Mouse (Mus musculus): Measurements from ENCODE around the gene Stub1. TPM values are rescaled to one million over a fixed set of nuclear protein-coding genes. Genes with fewer than 3 reads are reported as not detected.

The Stub1 gene
- polyA plus RNA-seq, 1 experiment: 140 TPM

- TF ChIP-seq CTCF (IDR thresholded peaks at IDR 0.05; ENCODE audit: control insufficient read depth, insufficient read depth, low read length): no peak
- TF ChIP-seq POLR2A (IDR thresholded peaks at IDR 0.05; ENCODE audit: borderline replicate concordance, control insufficient read depth, low read depth, low read length): 0 out of 2 replicates have a peak, but pooled peaks have one; percentile 40
- Histone ChIP-seq H3K4me3 (replicated peaks; ENCODE audit: control insufficient read depth, low read depth, low read length) (peak within 1 kb of the TSS; percentile 87), H3K27ac (ENCODE audit: control insufficient read depth, insufficient read depth, low read depth, low read length, poor library complexity) (peak within 1 kb of the TSS; percentile 92), H3K4me1 (ENCODE audit: control insufficient read depth, insufficient read depth, low read length) (peaks cover 7% of the 10 kb centered on the region)
- WGBS: 1% methylated on average over 14 of the region's 14 CpGs
Measured at GRCm38 (mm10) chr17:25792615-25793014, 40.6 kb downstream of the Stub1 start, which contains the start of gene Fam173a. Gene Fam173a, minus strand, starts transcription at chr17:25792901.

GRCm38 (mm10) chr17:25791843-25792527 lies 41.2 kb downstream of the Stub1 start:
- under 1% methylated on average over 45 of the region's 45 CpGs for WGBS
- Histone ChIP-seq H3K27ac (ENCODE audit: control insufficient read depth, insufficient read depth, low read depth, low read length, poor library complexity) (peak overlapping the region; percentile 92), H3K4me1 (ENCODE audit: control insufficient read depth, insufficient read depth, low read length) (peaks cover 7% of the 10 kb centered on the region), H3K4me3 (replicated peaks; ENCODE audit: control insufficient read depth, low read depth, low read length) (peak overlapping the region; percentile 87)
- TF ChIP-seq CTCF (IDR thresholded peaks at IDR 0.05; ENCODE audit: control insufficient read depth, insufficient read depth, low read length) (no peak), POLR2A (IDR thresholded peaks at IDR 0.05; ENCODE audit: borderline replicate concordance, control insufficient read depth, low read depth, low read length) (peak; percentile 78; the same call in 1 of the 2 replicates)

DNA sequence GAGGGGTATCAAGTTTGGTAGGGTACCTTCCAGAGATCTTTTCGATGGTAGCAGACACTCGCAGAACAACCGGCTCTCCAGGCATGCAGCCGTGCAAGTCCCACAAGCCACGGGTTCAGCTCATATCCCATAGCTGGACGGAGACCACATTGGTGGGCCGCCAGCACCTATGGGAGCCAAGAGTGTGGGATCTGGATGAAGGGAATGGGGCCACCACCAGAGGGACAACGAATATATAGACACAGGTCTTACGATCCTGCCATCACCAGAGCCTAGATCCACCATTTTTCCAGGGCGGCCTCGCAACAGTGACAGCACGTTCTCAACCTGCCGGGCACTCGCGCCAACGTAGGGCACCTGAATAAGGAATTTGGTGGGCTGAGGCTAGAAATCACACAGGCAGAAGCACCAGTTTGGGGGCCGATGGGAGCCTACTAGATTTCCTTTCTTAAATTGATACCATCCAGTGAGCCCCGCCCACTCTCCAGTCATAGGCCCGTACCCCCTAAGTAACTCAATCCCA lies 41.8 kb downstream of the Stub1 start:
- TF ChIP-seq CTCF (IDR thresholded peaks at IDR 0.05; ENCODE audit: control insufficient read depth, insufficient read depth, low read length) (no peak), POLR2A (IDR thresholded peaks at IDR 0.05; ENCODE audit: borderline replicate concordance, control insufficient read depth, low read depth, low read length) (no peak)
- peak overlapping the region; percentile 87 for H3K4me3 ChIP-seq (replicated peaks; ENCODE audit: control insufficient read depth, low read depth, low read length)
- H3K27ac ChIP-seq (ENCODE audit: control insufficient read depth, insufficient read depth, low read depth, low read length, poor library complexity): no peak overlapping the region
- H3K4me1 ChIP-seq (ENCODE audit: control insufficient read depth, insufficient read depth, low read length): peaks cover 7% of the 10 kb centered on the region
- WGBS: 26% methylated on average over 19 of the region's 19 CpGs

- Histone ChIP-seq H3K4me1 (ENCODE audit: control insufficient read depth, insufficient read depth, low read length) (peaks cover 3% of the 10 kb centered on the region), H3K27ac (ENCODE audit: control insufficient read depth, insufficient read depth, low read depth, low read length, poor library complexity) (no peak overlapping the region), H3K4me3 (replicated peaks; ENCODE audit: control insufficient read depth, low read depth, low read length) (no peak overlapping the region)
- TF ChIP-seq POLR2A (IDR thresholded peaks at IDR 0.05; ENCODE audit: borderline replicate concordance, control insufficient read depth, low read depth, low read length) (no peak), CTCF (IDR thresholded peaks at IDR 0.05; ENCODE audit: control insufficient read depth, insufficient read depth, low read length) (no peak)
- WGBS: 94% methylated on average over 9 of the region's 9 CpGs
Measured at GRCm38 (mm10) chr17:25786781-25787504, 46.3 kb downstream of the Stub1 start.

DNA sequence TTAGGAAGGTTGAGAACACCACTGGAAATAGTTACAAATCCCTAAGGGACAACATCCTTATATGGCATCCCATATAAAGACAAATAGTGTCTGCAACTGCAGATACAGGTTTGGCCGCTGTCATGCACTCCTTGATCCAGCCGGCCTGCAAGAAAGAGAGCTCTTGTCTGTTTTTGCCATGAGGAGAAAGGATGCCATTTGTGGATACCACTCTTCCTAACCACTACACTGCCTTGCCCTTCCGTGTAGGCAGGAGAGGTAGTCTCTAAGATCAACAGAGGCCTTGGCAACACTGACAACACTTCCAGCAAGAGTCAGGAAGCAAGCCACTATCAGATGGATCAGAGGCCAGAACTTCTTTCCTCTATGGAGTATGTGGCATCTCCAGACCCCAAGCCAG lies 46.9 kb downstream of the Stub1 start, which contains the start of gene Ccdc78:
TSS of gene Ccdc78 (plus strand) at position 301 of the 400 bp plus-strand sequence.
- no peak for TF ChIP-seq POLR2A (IDR thresholded peaks at IDR 0.05; ENCODE audit: borderline replicate concordance, control insufficient read depth, low read depth, low read length)
- no peak for TF ChIP-seq CTCF (IDR thresholded peaks at IDR 0.05; ENCODE audit: control insufficient read depth, insufficient read depth, low read length)
- H3K4me1 ChIP-seq (ENCODE audit: control insufficient read depth, insufficient read depth, low read length): peaks cover 2% of the 10 kb centered on the region
- peak within 1 kb of the TSS; percentile 76 for H3K27ac ChIP-seq (ENCODE audit: control insufficient read depth, insufficient read depth, low read depth, low read length, poor library complexity)
- 83% methylated on average over 3 of the region's 3 CpGs for WGBS
- peak within 1 kb of the TSS; percentile 94 for H3K4me3 ChIP-seq (replicated peaks; ENCODE audit: control insufficient read depth, low read depth, low read length)

- TF ChIP-seq POLR2A (IDR thresholded peaks at IDR 0.05; ENCODE audit: borderline replicate concordance, control insufficient read depth, low read depth, low read length) (peak; percentile 77; the same call in 1 of the 2 replicates), CTCF (IDR thresholded peaks at IDR 0.05; ENCODE audit: control insufficient read depth, insufficient read depth, low read length) (0 out of 2 replicates have a peak, but pooled peaks have one; percentile 7)
- Histone ChIP-seq H3K4me1 (ENCODE audit: control insufficient read depth, insufficient read depth, low read length) (peaks cover 2% of the 10 kb centered on the region), H3K27ac (ENCODE audit: control insufficient read depth, insufficient read depth, low read depth, low read length, poor library complexity) (peak within 1 kb of the TSS; percentile 76), H3K4me3 (replicated peaks; ENCODE audit: control insufficient read depth, low read depth, low read length) (peak within 1 kb of the TSS; percentile 94)
- WGBS: under 1% methylated on average over 23 of the region's 23 CpGs
Measured at GRCm38 (mm10) chr17:25785281-25785745, 47.9 kb downstream of the Stub1 start, which contains the start of gene Haghl. Gene Haghl, minus strand, starts transcription at chr17:25785673.

DNA sequence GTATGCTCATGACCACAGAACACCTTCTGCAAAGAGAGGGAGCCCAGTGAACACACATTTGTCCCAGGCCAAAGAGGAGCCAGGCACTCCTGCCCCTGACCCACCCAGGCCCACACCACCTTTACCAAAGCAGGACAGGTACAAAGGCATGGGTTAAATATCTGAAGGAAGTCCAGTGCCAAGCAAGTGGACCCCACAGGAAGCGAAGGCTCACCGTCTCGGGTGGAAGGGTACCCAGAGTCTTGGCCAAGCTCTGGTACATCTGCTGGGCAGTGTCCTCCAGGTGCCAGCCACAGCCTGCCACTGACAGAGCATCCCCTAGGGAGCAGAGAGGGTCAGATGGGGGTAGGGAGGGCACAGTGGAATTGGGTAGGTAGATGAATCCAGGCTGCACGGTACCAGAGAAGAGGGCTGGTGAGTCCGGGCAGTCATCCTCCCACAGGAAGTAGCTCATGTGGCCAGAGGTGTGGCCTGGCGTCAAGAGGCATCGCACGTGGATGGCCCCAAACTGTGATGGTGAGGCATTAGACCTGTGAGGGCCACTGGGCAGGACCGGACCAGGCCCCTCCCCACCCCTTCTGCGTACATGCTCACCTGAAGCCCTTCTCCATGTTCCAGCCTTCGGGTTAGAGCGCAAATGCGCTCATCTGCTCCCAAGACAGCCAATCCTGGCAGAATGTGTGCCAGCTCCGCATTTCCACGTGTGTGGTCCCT lies 49.2 kb downstream of the Stub1 start:
- TF ChIP-seq CTCF (IDR thresholded peaks at IDR 0.05; ENCODE audit: control insufficient read depth, insufficient read depth, low read length) (no peak), POLR2A (IDR thresholded peaks at IDR 0.05; ENCODE audit: borderline replicate concordance, control insufficient read depth, low read depth, low read length) (peak; percentile 20; the same call in 1 of the 2 replicates)
- no peak overlapping the region for H3K4me3 ChIP-seq (replicated peaks; ENCODE audit: control insufficient read depth, low read depth, low read length)
- H3K27ac ChIP-seq (ENCODE audit: control insufficient read depth, insufficient read depth, low read depth, low read length, poor library complexity): no peak overlapping the region
- peaks cover 2% of the 10 kb centered on the region for H3K4me1 ChIP-seq (ENCODE audit: control insufficient read depth, insufficient read depth, low read length)
- WGBS: 65% methylated on average over 15 of the region's 15 CpGs

Data from bone marrow, adult 2 months (tissue).